ENCODE assay signal across 15 mouse cellular contexts in genomic region chr6:61431726-61431984, GRCm38 (mm10).
DNase-seq lines count a peak whose midpoint lies in the region; ATAC-seq lines count a peak whose summit lies in the region.
"Had no signal": no experiment of that assay in that cellular context is flagged by ENCODE, and none has a peak within 500 bp of the region (broad histone marks: within the 10 kb centered on the region; RNA-seq: fewer than 3 reads in every experiment).

No protein-coding gene starts in this region.

- H3K36me3 ChIP-seq in heart, embryonic 15.5 days, result no peaks in the 10 kb centered on the region
- no peaks in the 10 kb centered on the region for H3K36me3 ChIP-seq in kidney, embryonic 16.5 days (ENCODE audit: insufficient read depth, low read length)
- no peaks in the 10 kb centered on the region for H3K36me3 ChIP-seq in midbrain, embryonic 11.5 days (ENCODE audit: control insufficient read depth, insufficient read depth, low read length)
- H3K36me3 ChIP-seq: embryonic facial prominence, embryonic 12.5 days; liver, embryonic 12.5 days had no signal

- no peaks in the 10 kb centered on the region for H3K9me3 ChIP-seq in heart, embryonic 15.5 days (replicated peaks)
- no peaks in the 10 kb centered on the region for H3K9me3 ChIP-seq in kidney, embryonic 16.5 days (ENCODE audit: low read length)
- H3K9me3 ChIP-seq in midbrain, embryonic 11.5 days (ENCODE audit: control insufficient read depth, low read length), result no peaks in the 10 kb centered on the region
- H3K9me3 ChIP-seq: embryonic facial prominence, embryonic 12.5 days; liver, embryonic 12.5 days had no signal

- no peak overlapping the region for H3K9ac ChIP-seq in heart, embryonic 15.5 days
- no peak overlapping the region for H3K9ac ChIP-seq in kidney, embryonic 16.5 days (replicated peaks; ENCODE audit: low read length)
- H3K9ac ChIP-seq in midbrain, embryonic 11.5 days (ENCODE audit: low read length), result no peak overlapping the region
- H3K9ac ChIP-seq: embryonic facial prominence, embryonic 12.5 days; liver, embryonic 12.5 days had no signal

- H3K4me2 ChIP-seq in heart, embryonic 15.5 days, result no peak overlapping the region
- H3K4me2 ChIP-seq in kidney, embryonic 16.5 days (replicated peaks; ENCODE audit: low read depth, low read length), result no peak overlapping the region
- no peak overlapping the region for H3K4me2 ChIP-seq in midbrain, embryonic 11.5 days
- H3K4me2 ChIP-seq: embryonic facial prominence, embryonic 12.5 days; liver, embryonic 12.5 days had no signal

- no peaks in the 10 kb centered on the region for H3K4me1 ChIP-seq in heart, embryonic 15.5 days (replicated peaks)
- H3K4me1 ChIP-seq in kidney, embryonic 16.5 days (ENCODE audit: insufficient read depth, low read length), result peaks cover 17% of the 10 kb centered on the region
- H3K4me1 ChIP-seq in brown adipose tissue, adult 24 weeks (ENCODE audit: control insufficient read depth, insufficient read depth, insufficient read length, low read length), result peaks cover 5% of the 10 kb centered on the region; the same call in 1 of the 2 replicates
- H3K4me1 ChIP-seq in midbrain, embryonic 11.5 days (ENCODE audit: control insufficient read depth, insufficient read depth, low read length), result peaks cover 9% of the 10 kb centered on the region
- H3K4me1 ChIP-seq: embryonic facial prominence, embryonic 12.5 days; liver, embryonic 12.5 days had no signal

- WGBS in heart, embryonic 15.5 days, result 80% methylated on average over 2 of the region's 2 CpGs
- 79% methylated on average over 2 of the region's 2 CpGs for WGBS in kidney, embryonic 16.5 days
- 56% methylated on average over 2 of the region's 2 CpGs for WGBS in midbrain, embryonic 11.5 days

- H3K27ac ChIP-seq in heart, embryonic 15.5 days, result peak overlapping the region; percentile 47
- peak overlapping the region; percentile 56 for H3K27ac ChIP-seq in kidney, embryonic 16.5 days (ENCODE audit: low read length)
- H3K27ac ChIP-seq in brown adipose tissue, adult 24 weeks (replicated peaks; ENCODE audit: low read depth, low read length), result 0 out of 2 replicates have a peak overlapping the region, but pooled peaks have one; percentile 17
- H3K27ac ChIP-seq in midbrain, embryonic 11.5 days (ENCODE audit: low read depth, low read length), result no peak overlapping the region
- H3K27ac ChIP-seq: embryonic facial prominence, embryonic 12.5 days; gastrocnemius, adult 2 months; liver, embryonic 12.5 days had no signal

- ATAC-seq in heart, embryonic 15.5 days (replicated peaks; ENCODE audit: insufficient number of reproducible peaks, insufficient read depth, low FRiP score, low read depth), result no peak
- ATAC-seq in kidney, embryonic 16.5 days (ENCODE audit: low FRiP score, low TSS enrichment), result 0 out of 2 replicates have a peak, but pooled peaks have one; percentile 54
- ATAC-seq in midbrain, embryonic 11.5 days (ENCODE audit: low FRiP score), result 0 out of 2 replicates have a peak, but pooled peaks have one; percentile 33
- ATAC-seq: inflammation-experienced regulatory T-cells, adult 6 months; liver, embryonic 12.5 days had no signal

- no peaks in the 10 kb centered on the region for H3K27me3 ChIP-seq in heart, embryonic 15.5 days
- no peaks in the 10 kb centered on the region for H3K27me3 ChIP-seq in kidney, embryonic 16.5 days (ENCODE audit: insufficient read depth, low read length)
- H3K27me3 ChIP-seq in midbrain, embryonic 11.5 days (ENCODE audit: control insufficient read depth, insufficient read depth, low read length), result no peaks in the 10 kb centered on the region
- H3K27me3 ChIP-seq: embryonic facial prominence, embryonic 12.5 days; liver, embryonic 12.5 days had no signal

- no peak overlapping the region for H3K4me3 ChIP-seq in heart, embryonic 15.5 days
- no peak overlapping the region for H3K4me3 ChIP-seq in kidney, embryonic 16.5 days (ENCODE audit: low read length)
- no peak overlapping the region for H3K4me3 ChIP-seq in brown adipose tissue, adult 24 weeks (ENCODE audit: insufficient read depth, low read depth, low read length)
- H3K4me3 ChIP-seq in midbrain, embryonic 11.5 days (ENCODE audit: low read depth, low read length), result no peak overlapping the region
- H3K4me3 ChIP-seq: embryonic facial prominence, embryonic 12.5 days; gastrocnemius, adult 2 months; liver, embryonic 12.5 days had no signal

- no peak for DNase-seq in heart, adult 11 months
- no peak for DNase-seq in kidney, postnatal 10 days
- DNase-seq in midbrain, embryonic 11.5 days (ENCODE audit: low spot score, missing footprints), result no peak
- no peak for DNase-seq in testis, postnatal 14 days (ENCODE audit: low spot score)
- DNase-seq in lung, postnatal 4 days, result no peak
- DNase-seq: gastrocnemius, adult 2 months; right cerebral cortex, postnatal 14 days; spleen, adult 18-20 months; thymus, postnatal 4 days had no signal
